Mouse (Mus musculus): ENCODE data around the gene Pth2. TPM values are rescaled to one million over a fixed set of nuclear protein-coding genes. Genes with fewer than 3 reads are reported as not detected.

Pth2 gene
- total and polyA plus RNA-seq, 3 experiments = not detected

- DNase-seq = no peak
- 91% methylated on average over 7 of the region's 7 CpGs for WGBS
- Histone ChIP-seq H3K27ac (no peak overlapping the region), H3K79me2 (replicated peaks; ENCODE audit: control insufficient read depth, insufficient read depth, low read length) (no peaks in the 10 kb centered on the region), H3K9ac (ENCODE audit: low read depth, low read length) (no peak overlapping the region), H3K27me3 (ENCODE audit: control insufficient read depth, insufficient read depth, low read length) (no peaks in the 10 kb centered on the region), H3K36me3 (ENCODE audit: control insufficient read depth, insufficient read depth, low read length) (no peaks in the 10 kb centered on the region), H3K4me3 (no peak overlapping the region), H3K4me1 (ENCODE audit: control insufficient read depth, insufficient read depth, low read length) (no peaks in the 10 kb centered on the region)
- intact Hi-C loops (cut with DNase I) = no loop called here
- TF ChIP-seq POLR2A (IDR thresholded peaks at IDR 0.05; ENCODE audit: insufficient read depth, low read depth, low read length) (no peak), CTCF (IDR thresholded peaks at IDR 0.05) (no peak), EP300 (IDR thresholded peaks at IDR 0.05; ENCODE audit: insufficient read depth, low read depth, low read length) (no peak)
Observed at GRCm38 (mm10) chr7:45224826-45225225, 44.0 kb downstream of the Pth2 start.

GRCm38 (mm10) chr7:45226421-45226820 lies 45.6 kb downstream of the Pth2 start:
- H3K4me1 ChIP-seq (ENCODE audit: control insufficient read depth, insufficient read depth, low read length) = no peaks in the 10 kb centered on the region
- no peak for DNase-seq
- TF ChIP-seq EP300 (IDR thresholded peaks at IDR 0.05; ENCODE audit: insufficient read depth, low read depth, low read length) (no peak), CTCF (IDR thresholded peaks at IDR 0.05) (no peak), POLR2A (IDR thresholded peaks at IDR 0.05; ENCODE audit: insufficient read depth, low read depth, low read length) (no peak)
- no peaks in the 10 kb centered on the region for H3K79me2 ChIP-seq (replicated peaks; ENCODE audit: control insufficient read depth, insufficient read depth, low read length)
- intact Hi-C loops (cut with DNase I) = no loop called here
- H3K27me3 ChIP-seq (ENCODE audit: control insufficient read depth, insufficient read depth, low read length) = no peaks in the 10 kb centered on the region
- H3K4me3 ChIP-seq = no peak overlapping the region
- no peak overlapping the region for H3K27ac ChIP-seq
- WGBS = 98% methylated on average over 5 of the region's 5 CpGs
- no peaks in the 10 kb centered on the region for H3K36me3 ChIP-seq (ENCODE audit: control insufficient read depth, insufficient read depth, low read length)
- H3K9ac ChIP-seq (ENCODE audit: low read depth, low read length) = no peak overlapping the region

- intact Hi-C loops (cut with DNase I) = no loop called here
- no peak for DNase-seq
- no peaks in the 10 kb centered on the region for H3K36me3 ChIP-seq (ENCODE audit: control insufficient read depth, insufficient read depth, low read length)
Observed at GRCm38 (mm10) chr7:45228548-45228947, 47.8 kb downstream of the Pth2 start.

GRCm38 (mm10) chr7:45229046-45229445 lies 48.3 kb downstream of the Pth2 start:
- H3K4me1 ChIP-seq (ENCODE audit: control insufficient read depth, insufficient read depth, low read length) = peaks cover 2% of the 10 kb centered on the region; the same call in 1 of the 2 replicates
- no peaks in the 10 kb centered on the region for H3K27me3 ChIP-seq (ENCODE audit: control insufficient read depth, insufficient read depth, low read length)
- H3K27ac ChIP-seq = no peak overlapping the region
- intact Hi-C loops (cut with DNase I) = no loop called here
- H3K4me3 ChIP-seq = no peak overlapping the region
- DNase-seq = no peak
- H3K9ac ChIP-seq (ENCODE audit: low read depth, low read length) = no peak overlapping the region
- no peaks in the 10 kb centered on the region for H3K36me3 ChIP-seq (ENCODE audit: control insufficient read depth, insufficient read depth, low read length)
- 92% methylated on average over 8 of the region's 8 CpGs for WGBS
- H3K79me2 ChIP-seq (replicated peaks; ENCODE audit: control insufficient read depth, insufficient read depth, low read length) = no peaks in the 10 kb centered on the region
- TF ChIP-seq POLR2A (IDR thresholded peaks at IDR 0.05; ENCODE audit: insufficient read depth, low read depth, low read length) = no peak
- no peak for TF ChIP-seq EP300 (IDR thresholded peaks at IDR 0.05; ENCODE audit: insufficient read depth, low read depth, low read length)

More at GRCm38 (mm10) chr7:45228548-45228947, 47.8 kb downstream of the Pth2 start:
- no peak overlapping the region for H3K9ac ChIP-seq (ENCODE audit: low read depth, low read length)
- H3K4me1 ChIP-seq (ENCODE audit: control insufficient read depth, insufficient read depth, low read length) = no peaks in the 10 kb centered on the region
- TF ChIP-seq EP300 (IDR thresholded peaks at IDR 0.05; ENCODE audit: insufficient read depth, low read depth, low read length) (no peak), CTCF (IDR thresholded peaks at IDR 0.05) (no peak), POLR2A (IDR thresholded peaks at IDR 0.05; ENCODE audit: insufficient read depth, low read depth, low read length) (no peak)
- WGBS = 94% methylated on average over 18 of the region's 18 CpGs
- no peaks in the 10 kb centered on the region for H3K79me2 ChIP-seq (replicated peaks; ENCODE audit: control insufficient read depth, insufficient read depth, low read length)
- no peak overlapping the region for H3K4me3 ChIP-seq
- no peak overlapping the region for H3K27ac ChIP-seq
- no peaks in the 10 kb centered on the region for H3K27me3 ChIP-seq (ENCODE audit: control insufficient read depth, insufficient read depth, low read length)

GRCm38 (mm10) chr7:45229459-45230203 lies 48.8 kb downstream of the Pth2 start:
- Histone ChIP-seq H3K36me3 (ENCODE audit: control insufficient read depth, insufficient read depth, low read length) (no peaks in the 10 kb centered on the region), H3K4me3 (no peak overlapping the region), H3K4me1 (ENCODE audit: control insufficient read depth, insufficient read depth, low read length) (peaks cover 3% of the 10 kb centered on the region), H3K27me3 (ENCODE audit: control insufficient read depth, insufficient read depth, low read length) (no peaks in the 10 kb centered on the region), H3K9ac (ENCODE audit: low read depth, low read length) (no peak overlapping the region), H3K79me2 (replicated peaks; ENCODE audit: control insufficient read depth, insufficient read depth, low read length) (no peaks in the 10 kb centered on the region), H3K27ac (no peak overlapping the region)
- 84% methylated on average over 7 of the region's 7 CpGs for WGBS
- DNase-seq = no peak
- intact Hi-C loops (cut with DNase I) = no loop called here
- TF ChIP-seq CTCF (IDR thresholded peaks at IDR 0.05) = no peak
- TF ChIP-seq EP300 (IDR thresholded peaks at IDR 0.05; ENCODE audit: insufficient read depth, low read depth, low read length) = no peak
- no peak for TF ChIP-seq POLR2A (IDR thresholded peaks at IDR 0.05; ENCODE audit: insufficient read depth, low read depth, low read length)

GRCm38 (mm10) chr7:45231192-45231591 lies 50.4 kb downstream of the Pth2 start:
- Histone ChIP-seq H3K9ac (ENCODE audit: low read depth, low read length) (no peak overlapping the region), H3K4me1 (ENCODE audit: control insufficient read depth, insufficient read depth, low read length) (peaks cover 6% of the 10 kb centered on the region), H3K27me3 (ENCODE audit: control insufficient read depth, insufficient read depth, low read length) (no peaks in the 10 kb centered on the region), H3K27ac (no peak overlapping the region), H3K36me3 (ENCODE audit: control insufficient read depth, insufficient read depth, low read length) (no peaks in the 10 kb centered on the region), H3K4me3 (no peak overlapping the region), H3K79me2 (replicated peaks; ENCODE audit: control insufficient read depth, insufficient read depth, low read length) (no peaks in the 10 kb centered on the region)
- TF ChIP-seq POLR2A (IDR thresholded peaks at IDR 0.05; ENCODE audit: insufficient read depth, low read depth, low read length) (no peak), EP300 (IDR thresholded peaks at IDR 0.05; ENCODE audit: insufficient read depth, low read depth, low read length) (no peak), CTCF (IDR thresholded peaks at IDR 0.05) (no peak)
- DNase-seq = no peak
- 84% methylated on average over 12 of the region's 12 CpGs for WGBS
- intact Hi-C loops (cut with DNase I) = no loop called here

Small RNA genes within 50 kb of the gene (microRNA-seq; reads per million reads assigned to microRNA genes)
- 0 reads per million in 2 experiments for gene Mir7055

Other genes starting within 250 kb of the Pth2 start
Only the 30 nearest of the 34 such genes appear.
- gene Cpt1c, start 206.1 kb upstream of the Pth2 start, total RNA-seq (2021) = 1 to 10 TPM; 1.5 to 2.1 TPM
- gene Cpt1c, start 206.1 kb upstream of the Pth2 start, polyA plus RNA-seq (2012; rRNA removed) = 8.4 and 9.7 TPM in 2 replicates
- 10 to 100 TPM; 85.4 to 98.0 TPM for gene Prmt1, start 194.4 kb upstream of the Pth2 start, total RNA-seq (2021)
- gene Prmt1, start 194.4 kb upstream of the Pth2 start, polyA plus RNA-seq (2012; rRNA removed) = 96.7 and 139 TPM in 2 replicates
- 10 to 100 TPM; 24.4 to 26.0 TPM for gene Irf3, start 183.3 kb upstream of the Pth2 start, total RNA-seq (2021)
- 55.6 and 62.6 TPM in 2 replicates for gene Irf3, start 183.3 kb upstream of the Pth2 start, polyA plus RNA-seq (2012; rRNA removed)
- gene Bcl2l12, start 182.3 kb upstream of the Pth2 start, total RNA-seq (2021) = 10 to 100 TPM in 1 of 2 experiments, 1 to 10 TPM in 1; 9.5 to 11.5 TPM
- 16.8 and 19.2 TPM in 2 replicates for gene Bcl2l12, start 182.3 kb upstream of the Pth2 start, polyA plus RNA-seq (2012; rRNA removed)
- gene Scaf1, start 164.6 kb upstream of the Pth2 start, total RNA-seq (2021) = 10 to 100 TPM; 45.5 to 46.6 TPM
- 33.9 and 36.0 TPM in 2 replicates for gene Scaf1, start 164.6 kb upstream of the Pth2 start, polyA plus RNA-seq (2012; rRNA removed)
- gene Rras, start 163.0 kb upstream of the Pth2 start, total RNA-seq (2021) = 10 to 100 TPM; 40.9 to 44.3 TPM
- gene Rras, start 163.0 kb upstream of the Pth2 start, polyA plus RNA-seq (2012; rRNA removed) = 107 and 114 TPM in 2 replicates
- gene Prr12, start 128.1 kb upstream of the Pth2 start, total RNA-seq (2021) = 10 to 100 TPM; 22.4 to 23.0 TPM
- gene Prr12, start 128.1 kb upstream of the Pth2 start, polyA plus RNA-seq (2012; rRNA removed) = 4.9 and 7.1 TPM in 2 replicates
- gene Nosip, start 118.6 kb upstream of the Pth2 start, total RNA-seq (2021) = 10 to 100 TPM; 27.0 to 29.3 TPM
- gene Nosip, start 118.6 kb upstream of the Pth2 start, polyA plus RNA-seq (2012; rRNA removed) = 41.7 and 43.6 TPM in 2 replicates
- 1 to 10 TPM; 5.5 to 6.2 TPM for gene Prrg2, start 118.3 kb upstream of the Pth2 start, total RNA-seq (2021)
- gene Prrg2, start 118.3 kb upstream of the Pth2 start, polyA plus RNA-seq (2012; rRNA removed) = 19.8 and 23.6 TPM in 2 replicates
- 10 to 100 TPM; 24.6 to 27.9 TPM for gene Rcn3, start 88.8 kb upstream of the Pth2 start, total RNA-seq (2021)
- gene Rcn3, start 88.8 kb upstream of the Pth2 start, polyA plus RNA-seq (2012; rRNA removed) = 52.2 and 64.5 TPM in 2 replicates
- 10 to 100 TPM; 60.3 to 67.5 TPM for gene Fcgrt, start 77.1 kb upstream of the Pth2 start, total RNA-seq (2021)
- 82.8 and 100 TPM in 2 replicates for gene Fcgrt, start 77.1 kb upstream of the Pth2 start, polyA plus RNA-seq (2012; rRNA removed)
- 100 to 1,000 TPM; 534 to 613 TPM for gene Rps11, start 56.6 kb upstream of the Pth2 start, total RNA-seq (2021)
- gene Rps11, start 56.6 kb upstream of the Pth2 start, polyA plus RNA-seq (2012; rRNA removed) = 186 and 258 TPM in 2 replicates
- 100 to 1,000 TPM; 561 to 659 TPM for gene Rpl13a, start 52.2 kb upstream of the Pth2 start, total RNA-seq (2021)
- 915 and 1,061 TPM in 2 replicates for gene Rpl13a, start 52.2 kb upstream of the Pth2 start, polyA plus RNA-seq (2012; rRNA removed)
- under 1 TPM in 1 of 2 experiments, not detected in 1; 0.80 TPM for gene Gm45713, start 44.8 kb upstream of the Pth2 start, total RNA-seq (2021)
- gene Gm45713, start 44.8 kb upstream of the Pth2 start, polyA plus RNA-seq (2012; rRNA removed) = 4.5 and 4.6 TPM in 2 replicates
- 1 to 10 TPM; 5.5 to 6.4 TPM for gene Flt3l, start 44.6 kb upstream of the Pth2 start, total RNA-seq (2021)
- gene Flt3l, start 44.6 kb upstream of the Pth2 start, polyA plus RNA-seq (2012; rRNA removed) = 47.4 and 59.1 TPM in 2 replicates
- 10 to 100 TPM; 33.8 to 36.7 TPM for gene Pih1d1, start 26.7 kb upstream of the Pth2 start, total RNA-seq (2021)
- gene Pih1d1, start 26.7 kb upstream of the Pth2 start, polyA plus RNA-seq (2012; rRNA removed) = 48.1 and 51.2 TPM in 2 replicates
- gene Aldh16a1, start 26.4 kb upstream of the Pth2 start, total RNA-seq (2021) = 10 to 100 TPM; 19.7 to 25.1 TPM
- gene Aldh16a1, start 26.4 kb upstream of the Pth2 start, polyA plus RNA-seq (2012; rRNA removed) = 23.5 and 23.9 TPM in 2 replicates
- gene Slc17a7, start 17.0 kb upstream of the Pth2 start, total RNA-seq (2021) = 10 to 100 TPM; 18.3 to 24.3 TPM
- 29.1 and 36.8 TPM in 2 replicates for gene Slc17a7, start 17.0 kb upstream of the Pth2 start, polyA plus RNA-seq (2012; rRNA removed)
- gene Gfy, start 1.4 kb upstream of the Pth2 start, total RNA-seq (2021) = not detected
- gene Gfy, start 1.4 kb upstream of the Pth2 start, polyA plus RNA-seq (2012; rRNA removed) = not detected in 2 replicates
- not detected for gene Ccdc155, start 23.9 kb downstream of the Pth2 start, total RNA-seq (2021)
- 0.06 and 0.12 TPM in 2 replicates for gene Ccdc155, start 23.9 kb downstream of the Pth2 start, polyA plus RNA-seq (2012; rRNA removed)
- gene Dkkl1, start 31.2 kb downstream of the Pth2 start, total RNA-seq (2021) = not detected
- gene Dkkl1, start 31.2 kb downstream of the Pth2 start, polyA plus RNA-seq (2012; rRNA removed) = 0.37 and 0.73 TPM in 2 replicates
- gene Tead2, start 34.8 kb downstream of the Pth2 start, total RNA-seq (2021) = 10 to 100 TPM in 1 of 2 experiments, 1 to 10 TPM in 1; 6.2 to 10.8 TPM
- 13.1 and 14.0 TPM in 2 replicates for gene Tead2, start 34.8 kb downstream of the Pth2 start, polyA plus RNA-seq (2012; rRNA removed)
- gene Cd37, start 58.1 kb downstream of the Pth2 start, total RNA-seq (2021) = 1 to 10 TPM; 3.1 to 4.3 TPM
- 10.0 and 21.2 TPM in 2 replicates for gene Cd37, start 58.1 kb downstream of the Pth2 start, polyA plus RNA-seq (2012; rRNA removed)
- not detected for gene Slc6a16, start 60.1 kb downstream of the Pth2 start, total RNA-seq (2021)
- gene Slc6a16, start 60.1 kb downstream of the Pth2 start, polyA plus RNA-seq (2012; rRNA removed) = 0.15 TPM in 1 of 2 replicates, not detected in the other
- gene Slc6a21, start 96.5 kb downstream of the Pth2 start, total RNA-seq (2021) = not detected
- gene Slc6a21, start 96.5 kb downstream of the Pth2 start, polyA plus RNA-seq (2012; rRNA removed) = 0.38 and 0.55 TPM in 2 replicates
- 10 to 100 TPM; 21.0 to 21.4 TPM for gene Trpm4, start 152.8 kb downstream of the Pth2 start, total RNA-seq (2021)
- gene Trpm4, start 152.8 kb downstream of the Pth2 start, polyA plus RNA-seq (2012; rRNA removed) = 38.7 and 40.9 TPM in 2 replicates
- 1,000 to 10,000 TPM in 1 of 2 experiments, 100 to 1,000 TPM in 1; 863 to 1,007 TPM for gene Hrc, start 154.3 kb downstream of the Pth2 start, total RNA-seq (2021)
- 383 and 578 TPM in 2 replicates for gene Hrc, start 154.3 kb downstream of the Pth2 start, polyA plus RNA-seq (2012; rRNA removed)
- gene Ppfia3, start 186.0 kb downstream of the Pth2 start, total RNA-seq (2021) = under 1 TPM; 0.11 to 0.26 TPM
- 0.09 and 0.14 TPM in 2 replicates for gene Ppfia3, start 186.0 kb downstream of the Pth2 start, polyA plus RNA-seq (2012; rRNA removed)
- 1 to 10 TPM; 1.0 to 1.6 TPM for gene Lin7b, start 189.6 kb downstream of the Pth2 start, total RNA-seq (2021)
- 2.3 and 3.4 TPM in 2 replicates for gene Lin7b, start 189.6 kb downstream of the Pth2 start, polyA plus RNA-seq (2012; rRNA removed)
- 10 to 100 TPM; 85.0 to 99.5 TPM for gene Snrnp70, start 214.7 kb downstream of the Pth2 start, total RNA-seq (2021)
- gene Snrnp70, start 214.7 kb downstream of the Pth2 start, polyA plus RNA-seq (2012; rRNA removed) = 117 and 151 TPM in 2 replicates

Measured in heart, adult 2 months (tissue).